Comparison of ENCODE assay signal across 16 mouse cellular contexts in the genomic region with DNA sequence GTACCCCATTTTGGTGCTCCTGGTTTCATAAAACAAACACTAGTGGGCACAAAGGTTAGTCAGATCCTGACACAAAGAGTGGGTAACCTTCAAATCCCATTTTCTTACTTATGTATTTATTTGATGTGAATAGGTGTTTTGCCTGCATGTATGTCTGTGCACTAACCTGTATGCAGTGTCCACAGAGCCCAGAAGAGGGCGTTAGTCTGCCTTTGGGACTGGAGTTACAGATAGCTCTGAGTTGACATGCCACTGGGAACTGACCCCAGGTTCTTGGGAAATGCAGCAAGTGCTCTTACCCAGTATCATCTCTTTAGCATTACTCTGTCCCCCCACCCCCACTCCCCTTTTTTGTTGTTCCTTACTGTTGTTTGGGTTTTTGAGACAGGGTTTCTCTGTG.
DNase-seq lines count a peak whose midpoint lies in the region; ATAC-seq and TF ChIP-seq lines count a peak whose summit lies in the region.
"Had no signal": no experiment of that assay in that cellular context is flagged by ENCODE, and none has a peak within 500 bp of the region (broad histone marks: within the 10 kb centered on the region; RNA-seq: fewer than 3 reads in every experiment).

No protein-coding gene starts in this region.

- H3K4me3 ChIP-seq in heart, adult 2 months, result no peak overlapping the region
- no peak overlapping the region for H3K4me3 ChIP-seq in midbrain, postnatal 0 days (ENCODE audit: low read depth, low read length)
- H3K4me3 ChIP-seq in midbrain, embryonic 16.5 days (ENCODE audit: low read depth, low read length), result no peak overlapping the region
- H3K4me3 ChIP-seq: forebrain, embryonic 13.5 days; neural tube, embryonic 12.5 days had no signal

- H3K79me2 ChIP-seq in heart, adult 2 months (replicated peaks; ENCODE audit: control insufficient read depth, insufficient read depth, low read length), result peaks cover 6% of the 10 kb centered on the region

- no peak overlapping the region for H3K9ac ChIP-seq in heart, adult 2 months (ENCODE audit: low read depth, low read length)
- H3K9ac ChIP-seq in midbrain, postnatal 0 days (replicated peaks; ENCODE audit: low read length, poor library complexity, severe bottlenecking), result no peak overlapping the region
- no peak overlapping the region for H3K9ac ChIP-seq in midbrain, embryonic 16.5 days (ENCODE audit: low read depth, low read length)
- H3K9ac ChIP-seq: forebrain, embryonic 13.5 days; neural tube, embryonic 12.5 days had no signal

- intact Hi-C loops in heart, adult 2 months (cut with DNase I), result no loop called here
- intact Hi-C loops in heart, postnatal 36 days (cut with DNase I), result no loop called here

- no peaks in the 10 kb centered on the region for H3K9me3 ChIP-seq in midbrain, postnatal 0 days (ENCODE audit: low read length)
- H3K9me3 ChIP-seq in midbrain, embryonic 16.5 days (replicated peaks; ENCODE audit: control insufficient read depth, low read length, poor library complexity, severe bottlenecking), result 0 out of 2 replicates have a peak, but pooled peaks cover 2% of the 10 kb centered on the region
- H3K9me3 ChIP-seq: G1E; neural tube, embryonic 12.5 days had no signal

- no peak overlapping the region for H3K27ac ChIP-seq in heart, adult 2 months
- H3K27ac ChIP-seq in midbrain, postnatal 0 days (ENCODE audit: low read depth, low read length), result no peak overlapping the region
- no peak overlapping the region for H3K27ac ChIP-seq in midbrain, embryonic 16.5 days (ENCODE audit: low read length)
- H3K27ac ChIP-seq: forebrain, embryonic 13.5 days; neural tube, embryonic 12.5 days had no signal

- DNase-seq in heart, adult 2 months, result no peak
- no peak for DNase-seq in heart, postnatal 36 days
- no peak for DNase-seq in midbrain, postnatal 0 days (ENCODE audit: low spot score)
- peak; percentile 75 for DNase-seq in R1 (ENCODE audit: low read depth, low spot score)
- DNase-seq in kidney, postnatal 10 days, result no peak
- DNase-seq in adrenal gland, adult 8-10 months, result no peak
- DNase-seq: cerebellum, adult 8-10 months; gastrocnemius, postnatal 25 days; lung, adult 2 months; lung, postnatal 36 days; right cerebral cortex, postnatal 4 days; thymus, postnatal 25 days had no signal

- H3K27me3 ChIP-seq in heart, adult 2 months (ENCODE audit: control insufficient read depth, insufficient read depth, low read length), result no peaks in the 10 kb centered on the region
- no peaks in the 10 kb centered on the region for H3K27me3 ChIP-seq in midbrain, postnatal 0 days (ENCODE audit: insufficient read depth, low read length)
- H3K27me3 ChIP-seq in midbrain, embryonic 16.5 days (ENCODE audit: control insufficient read depth, insufficient read depth, low read depth, low read length), result no peaks in the 10 kb centered on the region
- H3K27me3 ChIP-seq: forebrain, embryonic 13.5 days; neural tube, embryonic 12.5 days had no signal

- 90% methylated on average over 1 of the region's 1 CpGs for WGBS in heart, adult 2 months
- 89% methylated on average over 1 of the region's 1 CpGs for WGBS in midbrain, postnatal 0 days
- 82% methylated on average over 1 of the region's 1 CpGs for WGBS in midbrain, embryonic 16.5 days

- H3K4me2 ChIP-seq in midbrain, postnatal 0 days (ENCODE audit: low read depth, low read length, poor library complexity, severe bottlenecking), result no peak overlapping the region
- no peak overlapping the region for H3K4me2 ChIP-seq in midbrain, embryonic 16.5 days (ENCODE audit: low read length)
- H3K4me2 ChIP-seq: forebrain, embryonic 13.5 days; neural tube, embryonic 12.5 days had no signal

- TF ChIP-seq CTCF in heart, adult 2 months (IDR thresholded peaks at IDR 0.05), result peak; percentile 38
- peak; percentile 12; the same call in 1 of the 2 replicates for TF ChIP-seq CTCF in midbrain, postnatal 0 days (IDR thresholded peaks at IDR 0.05)

- H3K4me1 ChIP-seq in heart, adult 2 months (ENCODE audit: control insufficient read depth, insufficient read depth, low read length), result no peaks in the 10 kb centered on the region
- no peaks in the 10 kb centered on the region for H3K4me1 ChIP-seq in midbrain, postnatal 0 days (ENCODE audit: insufficient read depth, low read length)
- H3K4me1 ChIP-seq in midbrain, embryonic 16.5 days (ENCODE audit: control insufficient read depth, insufficient read depth, low read length), result no peaks in the 10 kb centered on the region

- TF ChIP-seq POLR2A in heart, adult 2 months (IDR thresholded peaks at IDR 0.05; ENCODE audit: insufficient read depth, low read depth, low read length), result no peak

- no peaks in the 10 kb centered on the region for H3K36me3 ChIP-seq in heart, adult 2 months (ENCODE audit: control insufficient read depth, insufficient read depth, low read length)
- no peaks in the 10 kb centered on the region; the same call in 1 of the 2 replicates for H3K36me3 ChIP-seq in midbrain, postnatal 0 days (ENCODE audit: insufficient read depth, low read length)
- no peaks in the 10 kb centered on the region for H3K36me3 ChIP-seq in midbrain, embryonic 16.5 days (ENCODE audit: control insufficient read depth, insufficient read depth, low read length)
- H3K36me3 ChIP-seq: neural tube, embryonic 12.5 days had no signal

- no peak for ATAC-seq in midbrain, postnatal 0 days (ENCODE audit: low FRiP score)
- no peak for ATAC-seq in midbrain, embryonic 16.5 days
- ATAC-seq: forebrain, embryonic 13.5 days had no signal

- no peak for TF ChIP-seq EP300 in heart, adult 2 months (IDR thresholded peaks at IDR 0.05; ENCODE audit: insufficient read depth, low read depth, low read length)
